Mouse (Mus musculus) forebrain, embryonic 13.5 days (tissue): Measurements from ENCODE around the gene Pde4d. TPM values are rescaled to one million over a fixed set of nuclear protein-coding genes. Genes with fewer than 3 reads are reported as not detected.

Experiments
- ATAC-seq: fragments of 200-750 bp; cut with Nextera tagmentation; 2 replicates; pipeline ENCODE4 v1.8.0; 2017
- H3K27ac ChIP-seq: fragments of 300-500 bp; sonication (generic); 2 replicates; pipeline ENCODE4 v1.5.1; 2015; ENCODE audit warnings: inconsistent platforms, mild to moderate bottlenecking, moderate library complexity
- H3K27me3 ChIP-seq: fragments of 300-500 bp; sonication (generic); 2 replicates; pipeline ENCODE4 v1.6.1; 2015; ENCODE audit warnings: mild to moderate bottlenecking, inconsistent platforms
- H3K36me3 ChIP-seq: fragments of 300-500 bp; sonication (generic); 2 replicates; pipeline ENCODE4 v1.6.1; 2015; ENCODE audit warnings: mild to moderate bottlenecking, inconsistent platforms; ENCODE audit not compliant: poor library complexity, severe bottlenecking
- H3K4me1 ChIP-seq: fragments of 300-500 bp; sonication (generic); 2 replicates; pipeline ENCODE4 v1.6.1; 2015; ENCODE audit warnings: inconsistent platforms
- H3K4me2 ChIP-seq: fragments of 300-500 bp; sonication (generic); 2 replicates; pipeline ENCODE4 v1.6.1; 2015; ENCODE audit warnings: inconsistent platforms, mild to moderate bottlenecking, moderate library complexity
- H3K4me3 ChIP-seq: fragments of 300-500 bp; sonication (generic); 2 replicates; pipeline ENCODE4 v1.5.1; 2015; ENCODE audit warnings: mild to moderate bottlenecking, inconsistent platforms
- H3K9ac ChIP-seq: fragments of 300-500 bp; sonication (generic); 2 replicates; pipeline ENCODE4 v1.6.1; 2015; ENCODE audit warnings: mild to moderate bottlenecking, inconsistent platforms
- H3K9me3 ChIP-seq: fragments of 300-500 bp; sonication (generic); replicated peaks from 2 replicates; pipeline ENCODE4 v1.6.1; 2016; ENCODE audit warnings: inconsistent platforms
- WGBS: fragments of 180-500 bp; shearing (Covaris S2); methylation state at CpG from one replicate; pipeline ENCODE4 v1.1.7; 2015; 5-methylcytosine and 5-hydroxymethylcytosine counted together
- polyA plus RNA-seq: library from polyadenylated mRNA; unstranded; fragments of >200 nt; fragmentation: Nextera tagmentation; extraction: Ambion mirVana; gene quantifications from 2 replicates; pipeline ENCODE4 v1.2.1, GENCODE M21; 2015

Pde4d gene
- polyA plus RNA-seq, 1 experiment from 2014 or later: 11.9 TPM

DNA sequence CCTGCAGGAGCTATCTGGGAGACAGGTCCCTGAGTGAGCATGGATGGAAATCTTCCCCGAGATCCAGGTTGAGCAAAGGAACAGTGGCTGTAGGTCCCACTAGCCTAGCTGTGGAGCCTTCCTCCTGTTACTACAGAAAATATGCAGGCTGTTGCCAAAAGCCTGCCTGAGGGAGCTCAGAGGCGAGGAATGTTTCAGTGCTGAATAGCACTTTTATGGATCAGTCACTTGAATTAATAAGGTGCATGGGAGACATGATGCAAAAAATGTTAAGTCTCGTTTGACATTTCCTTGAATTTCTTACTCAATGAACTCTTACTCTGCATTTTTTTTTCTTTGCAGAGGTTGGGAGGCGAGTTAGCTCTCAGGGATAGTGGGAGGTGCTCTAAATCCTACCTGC is 172.9 kb downstream of the Pde4d start:
- Histone ChIP-seq H3K4me2 (no peak overlapping the region), H3K36me3 (no peaks in the 10 kb centered on the region), H3K9me3 (no peaks in the 10 kb centered on the region), H3K27me3 (no peaks in the 10 kb centered on the region), H3K4me3 (no peak overlapping the region), H3K9ac (no peak overlapping the region), H3K4me1 (no peaks in the 10 kb centered on the region), H3K27ac (no peak overlapping the region)
- 37% methylated on average over 4 of the region's 4 CpGs for WGBS
- ATAC-seq: no peak

DNA sequence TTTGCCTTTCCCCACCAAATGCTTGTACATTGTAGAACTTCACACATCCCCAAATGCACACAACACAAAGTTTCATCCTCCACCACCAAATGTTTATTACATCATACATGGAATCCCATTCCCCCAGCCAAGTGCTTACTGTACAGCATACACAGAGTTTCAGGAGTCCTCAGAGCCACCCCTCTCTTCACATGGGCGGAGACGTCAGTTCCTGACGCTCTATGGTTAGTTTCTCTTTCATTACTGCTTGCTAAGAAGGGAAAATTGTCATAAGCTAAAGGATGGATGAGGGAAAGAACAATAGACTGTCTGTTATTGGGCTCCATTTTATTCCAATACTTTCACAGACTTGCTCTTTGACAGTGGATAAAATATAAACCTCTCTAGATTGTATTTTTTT is 174.2 kb downstream of the Pde4d start:
- Histone ChIP-seq H3K27me3 (no peaks in the 10 kb centered on the region), H3K36me3 (no peaks in the 10 kb centered on the region), H3K9ac (no peak overlapping the region), H3K9me3 (no peaks in the 10 kb centered on the region), H3K4me2 (no peak overlapping the region), H3K27ac (no peak overlapping the region), H3K4me3 (no peak overlapping the region), H3K4me1 (no peaks in the 10 kb centered on the region)
- 77% methylated on average over 3 of the region's 3 CpGs for WGBS
- ATAC-seq: no peak

DNA sequence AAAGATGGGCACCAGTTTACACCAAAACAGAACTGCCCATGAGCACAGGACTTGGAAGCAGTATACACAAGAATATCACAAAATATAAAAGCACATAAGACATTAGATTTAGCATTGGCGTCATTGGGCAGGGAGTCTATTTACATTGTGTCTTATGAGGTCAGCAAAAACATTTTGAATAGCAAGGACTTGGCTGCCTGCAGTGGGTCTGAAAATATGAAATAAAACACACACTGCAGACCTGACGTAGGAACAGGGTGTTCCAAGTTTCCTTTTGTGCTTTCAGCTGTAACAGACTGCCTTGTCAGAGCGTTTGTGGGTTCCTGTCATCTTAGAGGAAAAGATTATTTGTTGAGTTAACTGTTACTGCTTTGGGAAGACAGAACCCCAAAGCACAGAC is 176.4 kb downstream of the Pde4d start:
- no peak overlapping the region for H3K27ac ChIP-seq
- H3K4me3 ChIP-seq: no peak overlapping the region
- no peak overlapping the region for H3K9ac ChIP-seq
- no peaks in the 10 kb centered on the region for H3K4me1 ChIP-seq
- 79% methylated on average over 3 of the region's 3 CpGs for WGBS
- H3K9me3 ChIP-seq: no peaks in the 10 kb centered on the region
- ATAC-seq: no peak
- no peaks in the 10 kb centered on the region for H3K27me3 ChIP-seq
- no peak overlapping the region for H3K4me2 ChIP-seq
- H3K36me3 ChIP-seq: no peaks in the 10 kb centered on the region

DNA sequence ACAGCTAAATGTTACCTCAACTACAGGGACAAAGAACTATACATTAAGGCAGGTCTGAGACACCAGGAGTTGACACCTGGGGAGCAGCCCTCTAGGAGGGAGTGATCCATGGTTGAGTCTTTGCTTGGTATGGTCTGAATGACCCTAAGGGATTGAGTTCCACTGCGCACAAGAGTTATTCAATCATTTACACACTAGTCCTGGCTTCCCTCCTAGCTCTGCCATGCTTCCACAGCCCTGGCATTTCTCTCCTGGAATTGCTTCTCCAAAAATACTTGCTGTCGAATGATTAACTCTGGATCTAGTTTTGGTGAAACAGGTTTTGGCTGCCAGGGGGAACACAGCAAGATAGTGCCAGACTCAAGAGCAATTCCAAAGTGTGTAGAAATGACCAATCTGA is 178.8 kb downstream of the Pde4d start:
- Histone ChIP-seq H3K36me3 (no peaks in the 10 kb centered on the region), H3K9ac (no peak overlapping the region), H3K4me1 (no peaks in the 10 kb centered on the region), H3K27me3 (no peaks in the 10 kb centered on the region), H3K9me3 (no peaks in the 10 kb centered on the region), H3K4me3 (no peak overlapping the region), H3K27ac (no peak overlapping the region), H3K4me2 (no peak overlapping the region)
- WGBS: 87% methylated on average over 2 of the region's 2 CpGs
- ATAC-seq: no peak

DNA sequence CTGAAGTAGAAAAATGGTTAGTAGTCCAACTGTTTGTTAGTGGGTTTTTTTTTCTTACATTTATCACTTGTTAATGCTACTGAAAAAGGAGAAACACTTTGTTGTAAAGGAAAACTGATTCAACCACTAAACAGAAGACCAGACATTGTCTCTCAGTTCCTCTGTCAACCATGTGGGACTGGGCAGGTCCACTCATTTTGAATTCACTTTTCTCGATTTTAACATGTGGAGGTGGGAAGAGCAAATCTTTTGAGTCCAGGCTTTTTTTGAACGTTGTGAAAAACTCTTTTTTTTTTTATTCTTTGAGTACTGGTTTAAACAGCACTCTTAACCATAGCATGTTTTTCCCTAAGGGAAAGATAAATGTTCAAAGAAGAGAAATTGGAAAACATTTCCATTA is 180.8 kb downstream of the Pde4d start:
- Histone ChIP-seq H3K9ac (no peak overlapping the region), H3K27ac (no peak overlapping the region), H3K4me2 (no peak overlapping the region), H3K9me3 (no peaks in the 10 kb centered on the region), H3K36me3 (no peaks in the 10 kb centered on the region), H3K4me1 (no peaks in the 10 kb centered on the region), H3K4me3 (no peak overlapping the region), H3K27me3 (no peaks in the 10 kb centered on the region)
- no peak for ATAC-seq
- 74% methylated on average over 2 of the region's 2 CpGs for WGBS

DNA sequence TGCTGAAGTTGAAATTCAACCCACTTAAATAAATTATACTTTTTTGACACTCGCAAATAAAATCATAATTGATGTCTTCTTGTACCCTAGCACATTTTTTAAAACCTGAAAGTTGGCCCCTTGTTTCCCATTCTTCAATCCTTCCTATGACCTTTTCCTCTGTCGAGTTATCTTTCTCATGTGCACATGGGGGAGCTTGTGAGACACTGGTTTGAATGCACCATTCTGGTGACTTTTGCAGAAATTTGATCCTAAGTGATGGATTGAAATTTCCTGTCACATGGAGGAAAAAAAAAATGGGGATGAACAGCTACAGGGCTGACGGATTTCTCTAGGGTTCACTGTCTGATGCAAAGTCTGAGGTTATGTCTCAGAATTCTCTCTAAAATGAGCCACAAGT is 181.5 kb downstream of the Pde4d start:
- H3K27me3 ChIP-seq: no peaks in the 10 kb centered on the region
- no peak for ATAC-seq
- no peak overlapping the region for H3K4me3 ChIP-seq
- H3K4me2 ChIP-seq: no peak overlapping the region
- 85% methylated on average over 3 of the region's 3 CpGs for WGBS
- no peaks in the 10 kb centered on the region for H3K36me3 ChIP-seq
- H3K27ac ChIP-seq: no peak overlapping the region
- no peaks in the 10 kb centered on the region for H3K9me3 ChIP-seq
- no peaks in the 10 kb centered on the region for H3K4me1 ChIP-seq
- H3K9ac ChIP-seq: no peak overlapping the region

DNA sequence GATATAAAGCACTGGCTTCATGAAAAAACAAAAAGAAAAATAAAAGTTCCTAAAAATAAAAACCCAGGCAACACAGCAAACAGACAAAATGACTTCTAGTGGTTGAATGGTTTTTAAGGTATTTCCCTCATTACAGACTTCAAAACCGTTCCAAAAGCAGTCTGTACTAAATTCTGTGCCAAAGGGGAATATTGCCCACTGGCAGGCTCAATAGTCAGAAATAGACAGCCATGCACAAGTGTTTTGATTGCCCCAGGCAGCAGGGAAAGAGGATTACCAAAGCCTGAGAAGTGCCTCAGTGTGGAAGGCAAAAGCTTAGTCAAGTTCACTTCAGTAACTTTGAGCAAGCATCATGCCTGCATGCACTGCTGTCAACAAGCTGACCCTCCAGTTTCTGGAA is 186.8 kb downstream of the Pde4d start:
- H3K27me3 ChIP-seq: no peaks in the 10 kb centered on the region
- ATAC-seq: no peak
- H3K27ac ChIP-seq: no peak overlapping the region
- no peak overlapping the region for H3K4me3 ChIP-seq
- no peak overlapping the region for H3K9ac ChIP-seq
- H3K9me3 ChIP-seq: no peaks in the 10 kb centered on the region
- 65% methylated on average over 1 of the region's 1 CpGs for WGBS
- H3K4me1 ChIP-seq: no peaks in the 10 kb centered on the region
- no peaks in the 10 kb centered on the region for H3K36me3 ChIP-seq
- H3K4me2 ChIP-seq: no peak overlapping the region

DNA sequence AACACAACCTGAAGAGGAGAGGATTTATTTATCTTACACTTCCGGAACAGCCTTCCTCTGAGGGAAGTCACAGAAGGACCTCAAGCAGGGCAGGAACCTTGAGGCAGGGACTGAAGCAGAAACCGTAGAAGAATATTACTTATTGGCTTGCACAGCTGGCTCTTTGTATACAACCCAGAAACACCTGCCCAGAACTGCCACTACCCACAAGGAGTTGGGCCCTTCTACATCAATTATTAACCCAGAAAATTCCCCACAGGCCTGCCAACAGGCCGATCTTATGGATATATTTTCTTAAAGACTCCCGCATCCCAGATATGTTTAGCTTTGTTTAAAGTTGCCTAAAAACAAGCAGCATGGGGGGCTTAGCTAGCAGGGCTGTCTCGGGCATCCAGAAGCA is 192.5 kb downstream of the Pde4d start:
- Histone ChIP-seq H3K27ac (no peak overlapping the region), H3K9ac (no peak overlapping the region), H3K9me3 (no peaks in the 10 kb centered on the region), H3K4me1 (no peaks in the 10 kb centered on the region), H3K36me3 (no peaks in the 10 kb centered on the region), H3K4me2 (no peak overlapping the region), H3K27me3 (no peaks in the 10 kb centered on the region), H3K4me3 (no peak overlapping the region)
- ATAC-seq: no peak
- WGBS: 88% methylated on average over 5 of the region's 5 CpGs

DNA sequence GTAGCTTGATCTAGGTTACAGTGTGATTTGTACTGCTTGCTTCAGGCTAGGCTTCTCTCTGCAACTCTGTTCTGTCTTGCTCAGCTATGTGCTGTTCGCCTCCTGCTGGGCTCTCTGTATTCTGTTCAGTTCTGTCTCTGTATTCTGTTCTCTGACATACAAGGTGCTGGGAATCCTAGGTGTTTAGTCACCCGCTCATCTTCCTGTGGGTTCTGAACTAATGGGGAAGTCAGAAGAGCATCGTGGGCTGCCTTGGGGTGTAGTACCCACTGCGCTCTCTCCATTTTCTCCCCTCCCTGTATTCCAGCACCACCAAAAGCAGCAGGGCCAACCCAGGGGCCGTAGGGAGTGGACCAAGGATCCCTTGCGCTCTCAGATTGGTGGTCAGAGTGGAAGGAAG is 197.1 kb downstream of the Pde4d start:
- Histone ChIP-seq H3K9ac (no peak overlapping the region), H3K4me1 (no peaks in the 10 kb centered on the region), H3K4me2 (no peak overlapping the region), H3K27ac (no peak overlapping the region), H3K4me3 (no peak overlapping the region), H3K36me3 (no peaks in the 10 kb centered on the region), H3K27me3 (no peaks in the 10 kb centered on the region), H3K9me3 (no peaks in the 10 kb centered on the region)
- WGBS: 89% methylated on average over 6 of the region's 6 CpGs
- no peak for ATAC-seq

DNA sequence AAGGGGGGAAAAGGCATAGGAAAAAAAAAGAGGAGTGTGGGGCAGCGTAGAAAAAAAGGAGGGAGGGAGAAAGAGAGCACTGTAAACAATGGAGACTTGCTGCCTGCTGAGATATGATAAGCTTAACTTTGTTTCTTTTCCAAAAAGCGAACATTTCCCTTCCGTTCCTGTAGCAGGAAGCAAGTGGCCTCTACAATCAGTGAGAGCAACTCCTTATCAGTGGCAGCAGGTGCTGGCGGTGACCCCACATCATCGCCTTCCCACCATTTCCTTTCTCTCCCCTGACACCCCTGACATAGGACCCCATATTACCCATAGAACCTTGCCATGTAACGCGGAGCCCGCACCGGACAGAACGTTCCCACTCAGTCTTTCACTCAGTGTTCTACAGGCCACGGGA is 197.5 kb downstream of the Pde4d start:
- Histone ChIP-seq H3K27ac (no peak overlapping the region), H3K9ac (no peak overlapping the region), H3K36me3 (no peaks in the 10 kb centered on the region), H3K4me2 (no peak overlapping the region), H3K27me3 (no peaks in the 10 kb centered on the region), H3K9me3 (no peaks in the 10 kb centered on the region), H3K4me3 (no peak overlapping the region), H3K4me1 (no peaks in the 10 kb centered on the region)
- ATAC-seq: no peak
- 90% methylated on average over 11 of the region's 11 CpGs for WGBS

DNA sequence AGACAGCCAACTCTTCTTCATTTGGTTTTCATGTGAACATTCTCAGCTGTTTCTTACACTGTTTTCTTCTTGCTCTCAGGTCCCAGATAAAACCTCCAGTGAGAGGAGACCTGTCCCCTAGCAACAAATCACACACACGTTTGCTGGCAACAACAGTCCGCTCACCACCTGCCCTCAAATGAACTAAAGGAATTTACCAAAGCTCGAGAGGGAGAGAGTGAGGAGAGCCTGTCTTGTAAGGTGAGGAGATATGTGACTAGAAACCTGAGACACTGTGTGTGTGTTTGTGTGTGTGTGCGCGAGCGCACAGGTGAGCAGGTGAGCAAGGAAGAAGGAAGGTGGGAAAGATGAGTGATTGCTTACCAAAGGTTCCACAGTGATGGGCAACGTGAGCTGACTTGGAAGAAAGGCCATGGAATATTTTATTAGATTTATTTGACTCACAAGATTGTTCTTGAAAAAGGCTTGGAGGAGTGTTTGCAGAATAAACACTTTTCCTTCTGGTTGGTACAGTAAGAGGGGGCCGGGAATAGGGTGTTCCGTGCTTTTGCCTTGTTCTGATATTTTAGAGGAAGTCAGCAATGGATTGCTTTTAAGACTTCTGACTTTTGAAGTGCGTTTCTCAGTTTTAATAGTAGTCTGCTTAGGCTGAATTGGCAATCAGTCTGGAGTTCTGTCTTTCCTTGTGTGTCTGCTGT is 204.4 kb downstream of the Pde4d start:
- Histone ChIP-seq H3K4me1 (no peaks in the 10 kb centered on the region), H3K36me3 (no peaks in the 10 kb centered on the region), H3K27me3 (no peaks in the 10 kb centered on the region), H3K27ac (no peak overlapping the region), H3K9ac (no peak overlapping the region), H3K4me2 (no peak overlapping the region), H3K4me3 (no peak overlapping the region), H3K9me3 (no peaks in the 10 kb centered on the region)
- no peak for ATAC-seq
- WGBS: 84% methylated on average over 10 of the region's 10 CpGs

DNA sequence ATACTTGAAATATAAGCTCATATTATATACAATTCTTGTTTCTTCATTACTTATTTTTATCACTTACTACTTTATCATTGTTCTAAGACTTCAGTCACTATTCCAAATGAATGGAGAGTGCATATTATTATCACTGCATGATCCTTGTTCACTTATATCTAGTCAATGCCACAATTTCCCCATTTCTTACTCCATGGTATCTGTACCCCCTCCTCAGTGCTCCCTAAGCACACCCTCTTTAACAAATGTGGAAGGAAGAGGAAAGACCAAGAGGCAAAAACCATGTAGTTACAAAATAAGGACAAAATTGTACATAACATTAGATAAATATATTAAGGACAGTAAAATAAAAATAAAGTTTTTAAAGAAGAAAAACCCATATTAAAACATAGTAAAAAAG is 216.8 kb downstream of the Pde4d start:
- H3K9ac ChIP-seq: no peak overlapping the region
- no peaks in the 10 kb centered on the region for H3K27me3 ChIP-seq
- no peaks in the 10 kb centered on the region for H3K4me1 ChIP-seq
- ATAC-seq: no peak
- no peak overlapping the region for H3K4me2 ChIP-seq
- no peaks in the 10 kb centered on the region for H3K9me3 ChIP-seq
- H3K36me3 ChIP-seq: no peaks in the 10 kb centered on the region
- no peak overlapping the region for H3K4me3 ChIP-seq
- no peak overlapping the region for H3K27ac ChIP-seq

DNA sequence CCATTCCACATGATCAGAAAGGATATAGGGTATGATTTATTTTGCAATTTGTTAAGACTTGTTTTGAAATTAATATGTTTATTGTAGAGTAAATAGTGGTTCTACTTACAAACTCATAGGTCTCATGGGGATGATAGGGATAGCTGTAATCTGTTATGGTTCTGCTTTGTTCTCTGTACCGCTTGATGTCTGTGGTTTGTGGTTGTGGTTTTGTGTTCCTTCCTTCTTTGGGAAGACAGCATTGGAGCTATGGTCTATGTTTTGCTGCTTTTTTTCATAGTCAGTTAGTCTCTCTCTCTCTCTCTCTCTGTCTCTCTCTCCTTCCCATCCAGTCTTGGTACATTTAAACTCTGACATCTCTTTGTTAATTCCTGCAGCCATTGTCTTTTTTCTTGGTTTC is 217.3 kb downstream of the Pde4d start:
- Histone ChIP-seq H3K4me3 (no peak overlapping the region), H3K27ac (no peak overlapping the region), H3K9me3 (no peaks in the 10 kb centered on the region), H3K4me2 (no peak overlapping the region), H3K9ac (no peak overlapping the region), H3K27me3 (no peaks in the 10 kb centered on the region), H3K4me1 (no peaks in the 10 kb centered on the region), H3K36me3 (no peaks in the 10 kb centered on the region)
- WGBS: 93% methylated on average over 1 of the region's 1 CpGs
- no peak for ATAC-seq
